Mouse (Mus musculus) bone marrow, adult 2 months (tissue): Measurements from ENCODE around the gene Rnf208.

Experiments
- CTCF ChIP-seq: fragments of 200-500 bp; IDR thresholded peaks from 2 replicates; pipeline ENCODE4 v1.5.1; 2011; ENCODE audit warnings: low read length, control low read depth; ENCODE audit not compliant: control insufficient read depth, insufficient read depth
- POLR2A ChIP-seq: fragments of 200-500 bp; IDR thresholded peaks from 2 replicates; pipeline ENCODE4 v1.6.1; 2011; ENCODE audit warnings: low read depth, mild to moderate bottlenecking, control low read depth, low read length, borderline replicate concordance; ENCODE audit not compliant: control insufficient read depth

- TF ChIP-seq CTCF: no peak
- no peak for TF ChIP-seq POLR2A
Observed at GRCm38 (mm10) chr2:25289651-25290050, 47.6 kb downstream of the Rnf208 start, which contains the start of gene Lrrc26.
